Mouse (Mus musculus) cortical plate, adult 2 months (tissue): ENCODE data around the gene Siva1. TPM values are rescaled to one million over a fixed set of nuclear protein-coding genes. Genes with fewer than 3 reads are reported as not detected.
A peak's percentile ranks its signal among the peaks of the same experiment; 100 is the strongest.

ENCODE experiments used
- H3K27ac ChIP-seq: fragments of 200-500 bp; 2 replicates; pipeline ENCODE4 v1.5.1; 2012; ENCODE audit warnings: low read length, control low read depth, inconsistent platforms; ENCODE audit not compliant: insufficient read depth
- H3K4me1 ChIP-seq: fragments of 200-500 bp; 2 replicates; pipeline ENCODE4 v1.6.1; 2011; ENCODE audit warnings: low read length; ENCODE audit not compliant: control insufficient read depth, insufficient read depth
- H3K4me3 ChIP-seq: fragments of 200-500 bp; 2 replicates; pipeline ENCODE4 v1.5.1; 2011; ENCODE audit warnings: mild to moderate bottlenecking, low read length, control low read depth; ENCODE audit not compliant: insufficient read depth
- CTCF ChIP-seq: fragments of 200-500 bp; IDR thresholded peaks from 2 replicates; pipeline ENCODE4 v1.5.1; 2011; ENCODE audit warnings: mild to moderate bottlenecking, control low read depth, low read length; ENCODE audit not compliant: insufficient read depth; ENCODE audit errors: extremely low read depth
- POLR2A ChIP-seq: fragments of 200-500 bp; IDR thresholded peaks from 2 replicates; pipeline ENCODE4 v1.6.1; 2011; ENCODE audit warnings: mild to moderate bottlenecking, low read length, control low read depth; ENCODE audit not compliant: insufficient read depth; ENCODE audit errors: extremely low read depth
- polyA plus RNA-seq: library from polyadenylated mRNA; depleted of rRNA; stranded (reverse); fragments of >200 nt; gene quantifications from 2 replicates; pipeline ENCODE4 v1.2.3, GENCODE M21; 2012

Siva1 gene
- polyA plus RNA-seq, 1 experiment, result 25.6 TPM

GRCm38 (mm10) chr12:112604709-112605649 is 39.5 kb upstream of the Siva1 start:
- TF ChIP-seq POLR2A (no peak), CTCF (peak; percentile 45)
- Histone ChIP-seq H3K4me1 (no peaks in the 10 kb centered on the region), H3K27ac (no peak overlapping the region), H3K4me3 (no peak overlapping the region)

GRCm38 (mm10) chr12:112605766-112606165 is 38.7 kb upstream of the Siva1 start:
- H3K4me1 ChIP-seq, result no peaks in the 10 kb centered on the region
- H3K27ac ChIP-seq, result no peak overlapping the region
- H3K4me3 ChIP-seq, result no peak overlapping the region
- TF ChIP-seq CTCF, result peak; percentile 93
- no peak for TF ChIP-seq POLR2A

DNA sequence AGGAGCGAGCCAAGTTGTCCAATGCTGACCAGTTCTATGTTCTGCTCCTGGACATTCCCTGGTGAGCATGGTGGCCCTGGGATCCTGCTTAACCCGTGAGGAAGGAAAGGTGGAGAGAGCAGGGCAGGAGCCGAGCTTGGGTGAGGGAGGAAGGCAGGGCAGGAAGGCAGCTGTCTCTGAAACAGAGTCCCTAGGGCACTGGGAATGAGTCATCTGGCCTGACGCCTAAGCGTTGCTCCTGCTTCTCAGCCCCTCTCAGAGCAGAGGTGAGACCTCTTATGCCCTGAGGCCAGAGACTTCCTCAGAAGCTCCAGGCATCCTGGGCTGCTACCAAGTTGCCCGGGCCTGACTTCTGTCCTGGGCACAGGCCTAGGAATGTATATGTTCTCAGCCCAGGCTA is 37.5 kb upstream of the Siva1 start:
- Histone ChIP-seq H3K27ac (no peak overlapping the region), H3K4me3 (no peak overlapping the region), H3K4me1 (no peaks in the 10 kb centered on the region)
- no peak for TF ChIP-seq POLR2A
- no peak for TF ChIP-seq CTCF

- no peaks in the 10 kb centered on the region for H3K4me1 ChIP-seq
- TF ChIP-seq POLR2A (no peak), CTCF (no peak)
- no peak overlapping the region for H3K4me3 ChIP-seq
- no peak overlapping the region for H3K27ac ChIP-seq
These were observed 35.4 kb upstream of the Siva1 start for GRCm38 (mm10) chr12:112609031-112609430.

DNA sequence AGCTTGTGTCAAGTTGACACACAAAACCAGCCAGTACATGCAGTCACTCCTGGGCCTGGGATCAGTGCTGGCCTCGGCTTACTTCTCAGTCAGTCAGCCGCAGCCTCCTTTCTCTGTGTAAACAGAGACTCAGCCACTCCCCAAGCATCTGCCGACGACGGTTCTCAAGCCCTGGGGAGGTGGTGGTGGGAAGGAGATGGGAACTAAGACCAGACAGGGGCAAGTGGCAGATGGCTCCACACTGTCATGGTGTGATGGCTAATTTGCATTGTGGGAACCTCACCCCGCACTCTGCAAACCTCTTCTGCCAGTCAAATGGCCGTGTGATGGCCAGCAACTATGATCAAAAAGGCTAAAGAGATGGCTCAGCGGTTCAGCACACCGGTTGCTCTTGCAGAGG is 27.8 kb upstream of the Siva1 start:
- TF ChIP-seq CTCF (no peak), POLR2A (no peak)
- Histone ChIP-seq H3K4me1 (peaks cover 6% of the 10 kb centered on the region; the same call in 1 of the 2 replicates), H3K4me3 (no peak overlapping the region), H3K27ac (no peak overlapping the region)

DNA sequence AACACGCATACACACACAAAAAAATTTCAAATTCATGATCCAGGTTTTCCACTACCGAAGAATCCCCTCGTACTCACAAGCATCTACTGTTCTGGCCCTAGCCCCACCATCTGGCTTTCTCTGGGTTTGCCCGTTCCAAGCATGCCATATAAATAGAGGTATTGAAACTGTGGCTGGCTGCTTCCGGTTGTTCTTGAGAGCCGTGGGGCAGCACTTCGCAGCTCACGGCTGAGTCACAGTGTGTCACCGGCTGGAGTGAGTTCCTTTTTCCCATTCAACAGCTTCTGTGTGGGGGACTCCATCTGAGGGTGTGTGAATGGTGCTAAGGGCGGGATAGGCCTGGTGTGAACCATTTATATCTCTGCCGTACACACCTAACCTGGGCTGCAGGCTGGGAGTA is 27.3 kb upstream of the Siva1 start:
- H3K4me3 ChIP-seq, result no peak overlapping the region
- no peak overlapping the region for H3K27ac ChIP-seq
- peaks cover 6% of the 10 kb centered on the region; the same call in 1 of the 2 replicates for H3K4me1 ChIP-seq
- TF ChIP-seq POLR2A (no peak), CTCF (no peak)

GRCm38 (mm10) chr12:112617898-112618380 is 26.5 kb upstream of the Siva1 start:
- H3K27ac ChIP-seq, result peak overlapping the region; percentile 9; the same call in 1 of the 2 replicates
- no peak overlapping the region for H3K4me3 ChIP-seq
- peaks cover 6% of the 10 kb centered on the region; the same call in 1 of the 2 replicates for H3K4me1 ChIP-seq
- TF ChIP-seq POLR2A, result no peak
- TF ChIP-seq CTCF, result peak; percentile 57

GRCm38 (mm10) chr12:112618981-112619685 is 25.3 kb upstream of the Siva1 start:
- Histone ChIP-seq H3K4me3 (peak overlapping the region; percentile 49; the same call in 1 of the 2 replicates), H3K27ac (peak overlapping the region; percentile 90), H3K4me1 (peaks cover 6% of the 10 kb centered on the region; the same call in 1 of the 2 replicates)
- no peak for TF ChIP-seq CTCF
- no peak for TF ChIP-seq POLR2A

- H3K27ac ChIP-seq, result peak within 1 kb of the TSS; percentile 90
- peaks cover 6% of the 10 kb centered on the region; the same call in 1 of the 2 replicates for H3K4me1 ChIP-seq
- TF ChIP-seq CTCF, result no peak
- TF ChIP-seq POLR2A, result no peak
- H3K4me3 ChIP-seq, result peak within 1 kb of the TSS; percentile 49
These were observed 24.7 kb upstream of the Siva1 start, which contains the start of gene Adssl1 for GRCm38 (mm10) chr12:112619686-112620353. Gene Adssl1, plus strand, starts transcription at chr12:112620045.
